Mouse (Mus musculus) CH12.LX (cell line): ENCODE data around the gene Dusp19. TPM values are rescaled to one million over a fixed set of nuclear protein-coding genes. Genes with fewer than 3 reads are reported as not detected.

ENCODE experiments used
- DNase-seq: peaks from one replicate; pipeline ENCODE4 v3.0.0-alpha.2; 2013; ENCODE audit errors: extremely low read depth
- H3K27ac ChIP-seq: 2 replicates; pipeline ENCODE4 v1.5.1; 2012; ENCODE audit warnings: low read depth, mild to moderate bottlenecking, control low read depth, moderate library complexity; ENCODE audit not compliant: insufficient read depth
- H3K27me3 ChIP-seq: replicated peaks from 2 replicates; pipeline ENCODE3; 2012; ENCODE audit warnings: inconsistent platforms
- H3K36me3 ChIP-seq, 2 experiments: replicated peaks in 1 of 2; 2 replicates each; pipeline versions ENCODE3 to v1.6.1; 2012; ENCODE audit warnings: inconsistent platforms in 1 of 2, low read length in 1 of 2, mild to moderate bottlenecking in 1 of 2, mixed read lengths in 1 of 2, moderate library complexity in 1 of 2; ENCODE audit not compliant: control insufficient read depth in 1 of 2, insufficient read depth in 1 of 2
- H3K4me1 ChIP-seq, 2 experiments: 2 replicates each; pipeline ENCODE4 v1.6.1; 2012; ENCODE audit warnings: inconsistent platforms in 1 of 2, moderate library complexity in 1 of 2; ENCODE audit not compliant: insufficient read depth in 2 of 2, control insufficient read depth in 1 of 2
- H3K4me2 ChIP-seq: 2 replicates; pipeline ENCODE4 v1.6.1; 2012; ENCODE audit warnings: low read depth, mild to moderate bottlenecking, control low read depth; ENCODE audit not compliant: poor library complexity, insufficient read depth, severe bottlenecking
- H3K4me3 ChIP-seq, 3 experiments: fragments of 150-350 bp in 1 of 3; sonication (generic) in 1 of 3; replicated peaks in 1 of 3; 2 replicates each; pipeline versions ENCODE3 to v1.5.1; 2011 to 2012; ENCODE audit warnings: low read depth in 2 of 3, low read length in 2 of 3, mild to moderate bottlenecking in 2 of 3, moderate library complexity in 2 of 3, control low read depth in 1 of 3, improper control_type of control experiment in 1 of 3, inconsistent platforms in 1 of 3, mixed read lengths in 1 of 3; ENCODE audit not compliant: poor library complexity in 1 of 3
- H3K79me2 ChIP-seq: replicated peaks from 2 replicates; pipeline ENCODE4 v1.6.1; 2012; ENCODE audit warnings: mild to moderate bottlenecking, moderate library complexity; ENCODE audit not compliant: control insufficient read depth, poor library complexity, insufficient read depth, severe bottlenecking; ENCODE audit errors: extremely low read depth
- H3K9ac ChIP-seq: 2 replicates; pipeline ENCODE4 v1.6.1; 2012; ENCODE audit warnings: low read depth, mild to moderate bottlenecking, control low read depth, moderate library complexity; ENCODE audit not compliant: insufficient read depth
- H3K9me3 ChIP-seq: replicated peaks from 2 replicates; pipeline ENCODE3; 2012; ENCODE audit warnings: low read length, inconsistent platforms, mixed read lengths
- BHLHE40 ChIP-seq: IDR thresholded peaks from 2 replicates; pipeline ENCODE4 v1.6.1; 2011; ENCODE audit warnings: mild to moderate bottlenecking, low read depth, low read length, improper control_type of control experiment
- CHD2 ChIP-seq: IDR thresholded peaks from 2 replicates; pipeline ENCODE4 v1.6.1; 2011; ENCODE audit warnings: low read length, improper control_type of control experiment
- CTCF ChIP-seq, 2 experiments: IDR thresholded peaks in 1 of 2; conservative IDR thresholded peaks in 1 of 2; 2 replicates each; pipeline ENCODE4 v1.5.1; 2011 to 2012; ENCODE audit warnings: low read depth in 2 of 2, low read length in 2 of 2, improper control_type of control experiment in 1 of 2, inconsistent platforms in 1 of 2, mild to moderate bottlenecking in 1 of 2, moderate library complexity in 1 of 2
- E2F4 ChIP-seq: IDR thresholded peaks from 2 replicates; pipeline ENCODE4 v1.6.1; 2011; ENCODE audit warnings: low read depth, low read length, improper control_type of control experiment; ENCODE audit not compliant: insufficient replicate concordance
- ELF1 ChIP-seq: IDR thresholded peaks from 2 replicates; pipeline ENCODE4 v1.6.1; 2014; ENCODE audit warnings: low read depth, mild to moderate bottlenecking, inconsistent platforms, low read length, improper control_type of control experiment
- EP300 ChIP-seq: IDR thresholded peaks from 2 replicates; pipeline ENCODE4 v1.6.1; 2011; ENCODE audit warnings: low read length, improper control_type of control experiment
- ETS1 ChIP-seq: conservative IDR thresholded peaks from 2 replicates; pipeline ENCODE4 v1.6.1; 2012; ENCODE audit warnings: low read depth, mild to moderate bottlenecking, inconsistent platforms, low read length, improper control_type of control experiment, moderate library complexity
- HCFC1 ChIP-seq: IDR thresholded peaks from 2 replicates; pipeline ENCODE4 v1.6.1; 2012; ENCODE audit warnings: low read depth, mild to moderate bottlenecking, inconsistent platforms, low read length, improper control_type of control experiment
- IRF4 ChIP-seq: IDR thresholded peaks from 2 replicates; pipeline ENCODE4 v1.6.1; 2014; ENCODE audit warnings: low read depth, mild to moderate bottlenecking, inconsistent platforms, low read length, improper control_type of control experiment
- JUN ChIP-seq: IDR thresholded peaks from 2 replicates; pipeline ENCODE4 v1.6.1; 2011; ENCODE audit warnings: low read depth, mild to moderate bottlenecking, low read length, improper control_type of control experiment, moderate library complexity; ENCODE audit not compliant: insufficient read depth
- JUND ChIP-seq: conservative IDR thresholded peaks from 2 replicates; pipeline ENCODE4 v1.6.1; 2011; ENCODE audit warnings: low read depth, low read length, improper control_type of control experiment
- KAT2A ChIP-seq: IDR thresholded peaks from 2 replicates; pipeline ENCODE4 v1.6.1; 2012; ENCODE audit warnings: low read length, improper control_type of control experiment, inconsistent platforms; ENCODE audit not compliant: insufficient replicate concordance
- MAFK ChIP-seq: IDR thresholded peaks from 2 replicates; pipeline ENCODE4 v1.6.1; 2011; ENCODE audit warnings: low read length, improper control_type of control experiment; ENCODE audit not compliant: insufficient replicate concordance
- MAZ ChIP-seq: IDR thresholded peaks from 2 replicates; pipeline ENCODE4 v1.6.1; 2012; ENCODE audit warnings: low read depth, mild to moderate bottlenecking, inconsistent platforms, low read length, improper control_type of control experiment, moderate library complexity
- MEF2A ChIP-seq: IDR thresholded peaks from 2 replicates; pipeline ENCODE4 v1.6.1; 2014; ENCODE audit warnings: low read depth, mild to moderate bottlenecking, inconsistent platforms, low read length, improper control_type of control experiment, borderline replicate concordance
- MXI1 ChIP-seq: IDR thresholded peaks from 2 replicates; pipeline ENCODE4 v1.6.1; 2011; ENCODE audit warnings: mild to moderate bottlenecking, low read depth, low read length, improper control_type of control experiment
- MYC ChIP-seq: IDR thresholded peaks from 2 replicates; pipeline ENCODE4 v1.6.1; 2011; ENCODE audit warnings: low read depth, mild to moderate bottlenecking, improper control_type of control experiment, low read length
- NELFE ChIP-seq: IDR thresholded peaks from 2 replicates; pipeline ENCODE4 v1.6.1; 2011; ENCODE audit warnings: low read depth, low read length, improper control_type of control experiment
- NRF1 ChIP-seq: IDR thresholded peaks from 2 replicates; pipeline ENCODE4 v1.6.1; 2014; ENCODE audit warnings: low read depth, mild to moderate bottlenecking, inconsistent platforms, low read length, improper control_type of control experiment, moderate library complexity
- POLR2A ChIP-seq: IDR thresholded peaks from 2 replicates; pipeline ENCODE4 v1.6.1; 2011; ENCODE audit warnings: low read depth, mild to moderate bottlenecking, improper control_type of control experiment, low read length
- POLR2AphosphoS2 ChIP-seq: IDR thresholded peaks from 2 replicates; pipeline ENCODE4 v1.6.1; 2011; ENCODE audit warnings: low read depth, low read length, improper control_type of control experiment
- RCOR1 ChIP-seq: conservative IDR thresholded peaks from 2 replicates; pipeline ENCODE4 v1.6.1; 2012; ENCODE audit warnings: low read depth, mild to moderate bottlenecking, inconsistent platforms, low read length, improper control_type of control experiment
- SMC3 ChIP-seq: IDR thresholded peaks from 2 replicates; pipeline ENCODE4 v1.6.1; 2011; ENCODE audit warnings: low read depth, low read length, improper control_type of control experiment
- TBP ChIP-seq: conservative IDR thresholded peaks from 2 replicates; pipeline ENCODE4 v1.6.1; 2011; ENCODE audit warnings: low read depth, low read length, improper control_type of control experiment
- TCF12 ChIP-seq: IDR thresholded peaks from 2 replicates; pipeline ENCODE4 v1.6.1; 2014; ENCODE audit warnings: low read depth, mild to moderate bottlenecking, inconsistent platforms, low read length, improper control_type of control experiment
- UBTF ChIP-seq: IDR thresholded peaks from 2 replicates; pipeline ENCODE4 v1.6.1; 2012; ENCODE audit warnings: low read depth, mild to moderate bottlenecking, inconsistent platforms, low read length, improper control_type of control experiment, moderate library complexity
- USF1 ChIP-seq: IDR thresholded peaks from 2 replicates; pipeline ENCODE4 v1.6.1; 2014; ENCODE audit warnings: low read depth, mild to moderate bottlenecking, inconsistent platforms, low read length, improper control_type of control experiment
- USF2 ChIP-seq: conservative IDR thresholded peaks from 2 replicates; pipeline ENCODE4 v1.6.1; 2011; ENCODE audit warnings: low read depth, low read length, improper control_type of control experiment
- ZC3H11A ChIP-seq: IDR thresholded peaks from 2 replicates; pipeline ENCODE4 v1.6.1; 2012; ENCODE audit warnings: low read depth, mild to moderate bottlenecking, inconsistent platforms, low read length, improper control_type of control experiment
- ZKSCAN1 ChIP-seq: IDR thresholded peaks from 2 replicates; pipeline ENCODE4 v1.6.1; 2012; ENCODE audit warnings: low read depth, inconsistent platforms, low read length, improper control_type of control experiment, borderline replicate concordance
- ZNF384 ChIP-seq: IDR thresholded peaks from 2 replicates; pipeline ENCODE4 v1.6.1; 2012; ENCODE audit warnings: low read depth, low read length, improper control_type of control experiment, inconsistent platforms
- dilution Hi-C: fragments of 300-500 bp; cut with MboI; formaldehyde crosslinking; loops from 2 replicates; pipeline ENCODE4 v1.14.3; 2020; ENCODE audit warnings: low sequenced_read_pairs; ENCODE audit not compliant: extremely low pct_unique_long_range_greater_than_20kb, extremely low pct_ligation_motif_present
- in situ Hi-C: fragments of 300-500 bp; cut with MboI; formaldehyde crosslinking; loops from 3 replicates; pipeline ENCODE4 v1.14.3; 2019; ENCODE audit warnings: low sequenced_read_pairs, low pct_ligation_motif_present, low pct_unique_long_range_greater_than_20kb, mixed read lengths
- polyA plus RNA-seq: library from polyadenylated mRNA; unstranded; fragments of >175 nt; gene quantifications from 2 replicates; pipeline ENCODE4 v1.2.1, GENCODE M21; 2012; ENCODE audit warnings: low read depth; ENCODE audit not compliant: insufficient read length
- total RNA-seq, 2 experiments: library from RNA; depleted of rRNA; stranded (reverse); fragments of 300-350 nt in 1 of 2; fragments of >200 nt in 1 of 2; gene quantifications; 2 replicates each; pipeline ENCODE4 v1.2.3; 2012 to 2014

Dusp19 gene
- total and polyA plus RNA-seq, 3 experiments: 19.0 to 27.3 (median 23.1) TPM

DNA sequence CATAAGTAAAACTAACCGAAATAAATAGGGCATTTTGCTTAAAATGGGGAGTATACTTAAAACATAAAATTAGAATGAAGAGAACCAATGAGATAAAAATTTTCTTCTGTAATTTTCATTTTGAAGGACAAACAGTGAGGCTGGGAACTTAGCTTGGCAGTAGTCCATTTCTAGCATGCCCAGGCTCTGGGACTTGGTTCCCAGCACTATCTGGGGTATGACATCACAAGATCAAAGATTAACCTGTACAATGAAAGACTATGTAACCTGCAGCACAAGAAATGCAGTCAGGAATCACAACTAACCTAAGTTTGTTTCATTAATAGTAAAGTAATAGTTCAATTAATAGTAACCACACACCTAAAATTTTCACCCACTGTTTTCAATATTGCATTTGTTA lies 39.6 kb upstream of the Dusp19 start:
- dilution Hi-C loops: no loop called here
- DNase-seq: no peak
- peaks cover 2 to 16% of the 10 kb centered on the region in 2 experiments; a peak in 3 of 4 replicates for H3K4me1 ChIP-seq
- H3K9ac ChIP-seq: no peak overlapping the region
- H3K79me2 ChIP-seq: no peaks in the 10 kb centered on the region
- no peaks in the 10 kb centered on the region for H3K9me3 ChIP-seq
- H3K27ac ChIP-seq: no peak overlapping the region
- no peak overlapping the region for H3K4me2 ChIP-seq
- peaks cover 48% of the 10 kb centered on the region for H3K27me3 ChIP-seq
- TF ChIP-seq IRF4 (no peak), USF1 (no peak), NELFE (no peak), TBP (no peak), ELF1 (no peak), BHLHE40 (no peak), CTCF (conservative IDR thresholded peaks at IDR 0.05 in 1 of 2, IDR thresholded peaks at IDR 0.05 in 1 of 2; ENCODE audit: low read depth in 2 of 2, low read length in 2 of 2) (no peak), UBTF (no peak)
- in situ Hi-C loops: no loop called here
- H3K4me3 ChIP-seq: no peak overlapping the region
- no peaks in the 10 kb centered on the region for H3K36me3 ChIP-seq

DNA sequence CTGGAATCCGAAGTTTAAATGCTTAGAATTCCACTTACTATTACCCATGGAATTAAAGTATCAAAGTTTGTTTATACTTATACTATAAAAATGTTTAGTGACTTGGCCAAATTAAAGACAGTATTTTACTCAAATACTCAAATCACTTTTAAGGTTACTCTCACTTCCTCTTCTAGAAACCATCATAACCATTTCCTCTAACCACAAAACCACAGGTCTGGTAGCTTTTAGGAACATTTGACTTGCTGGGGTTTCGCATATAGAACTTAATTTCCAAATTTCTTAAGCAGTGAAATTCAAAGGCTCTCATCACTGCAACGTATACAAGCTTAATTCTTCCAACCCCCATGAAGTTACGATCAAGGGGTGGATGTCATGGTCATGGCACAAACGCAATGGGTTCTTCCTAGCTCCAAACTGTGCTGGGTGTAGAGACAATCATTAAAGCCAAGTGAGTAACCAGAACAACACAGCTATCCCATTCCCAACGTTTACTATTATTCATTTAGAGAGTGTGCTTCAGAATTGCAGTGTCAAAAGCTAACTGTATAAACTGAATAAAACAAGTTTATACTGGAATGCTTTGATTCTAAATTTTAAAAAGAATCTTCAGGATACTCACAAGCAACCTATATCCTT lies 37.5 kb upstream of the Dusp19 start:
- H3K27ac ChIP-seq: no peak overlapping the region
- dilution Hi-C loops (no loop called here), in situ Hi-C loops (no loop called here)
- H3K36me3 ChIP-seq: no peaks in the 10 kb centered on the region
- no peaks in the 10 kb centered on the region for H3K79me2 ChIP-seq
- peaks cover 14% of the 10 kb centered on the region for H3K9me3 ChIP-seq
- peaks cover 2 to 16% of the 10 kb centered on the region in 2 experiments; a peak in 3 of 4 replicates for H3K4me1 ChIP-seq
- peak; percentile 79 for DNase-seq
- no peak overlapping the region for H3K4me3 ChIP-seq
- H3K27me3 ChIP-seq: peaks cover 62% of the 10 kb centered on the region
- no peak overlapping the region for H3K9ac ChIP-seq
- peak overlapping the region; percentile 51 for H3K4me2 ChIP-seq
- TF ChIP-seq USF2 (no peak), NRF1 (no peak), MAZ (no peak), MEF2A (peak; percentile 72), MAFK (peak; percentile 98), ELF1 (no peak), SMC3 (no peak), POLR2A (no peak), IRF4 (peak; percentile 98), TCF12 (peak; percentile 32; the same call in 1 of the 2 replicates), HCFC1 (no peak), BHLHE40 (peak; percentile 89), RCOR1 (peak; percentile 98; the same call in 1 of the 2 replicates), MXI1 (no peak), NELFE (no peak), KAT2A (no peak), ZKSCAN1 (no peak), ZC3H11A (no peak), ETS1 (peak; percentile 47; the same call in 1 of the 2 replicates), MYC (0 out of 2 replicates have a peak, but pooled peaks have one; percentile 59), EP300 (peak; percentile 99), ZNF384 (no peak), E2F4 (no peak), USF1 (no peak), CHD2 (no peak; the same call in 1 of the 2 replicates), TBP (0 out of 2 replicates have a peak, but pooled peaks have one; percentile 32), JUND (peak; percentile 86), POLR2AphosphoS2 (no peak), JUN (peak; percentile 82)
